Mouse (Mus musculus) intestine, postnatal 0 days (tissue): ENCODE measurements around the gene BC005537. TPM values are rescaled to one million over a fixed set of nuclear protein-coding genes. Genes with fewer than 3 reads are reported as not detected.
A peak's percentile ranks its signal among the peaks of the same experiment; 100 is the strongest.
"Not testable (repeated sequence)": the region's sequence is repeated elsewhere in the genome, so short reads cannot be mapped to it uniquely, and the experiment has no call there.

Experiments used
- ATAC-seq: fragments of 200-750 bp; cut with Nextera tagmentation; 2 replicates; pipeline ENCODE4 v1.8.0; 2017; ENCODE audit warnings: mild to moderate bottlenecking, moderate TSS enrichment, moderate library complexity
- H3K27ac ChIP-seq: fragments of 300-500 bp; sonication (generic); 2 replicates; pipeline ENCODE4 v1.5.1; 2014; ENCODE audit warnings: mild to moderate bottlenecking, low read depth, low read length, moderate library complexity
- H3K27me3 ChIP-seq: fragments of 300-500 bp; sonication (generic); replicated peaks from 2 replicates; pipeline ENCODE4 v1.6.1; 2014; ENCODE audit warnings: low read length, mixed read lengths; ENCODE audit not compliant: control insufficient read depth, insufficient read depth
- H3K36me3 ChIP-seq: fragments of 300-500 bp; sonication (generic); 2 replicates; pipeline ENCODE4 v1.6.1; 2014; ENCODE audit warnings: mild to moderate bottlenecking, moderate library complexity; ENCODE audit not compliant: control insufficient read depth, insufficient read depth
- H3K4me1 ChIP-seq: fragments of 300-500 bp; sonication (generic); replicated peaks from 2 replicates; pipeline ENCODE4 v1.6.1; 2014; ENCODE audit warnings: antibody characterized with exemption, low read length, mixed read lengths; ENCODE audit not compliant: control insufficient read depth, insufficient read depth
- H3K4me2 ChIP-seq: fragments of 300-500 bp; sonication (generic); replicated peaks from 2 replicates; pipeline ENCODE4 v1.6.1; 2014; ENCODE audit warnings: low read depth, mild to moderate bottlenecking, moderate library complexity
- H3K4me3 ChIP-seq: fragments of 300-500 bp; sonication (generic); 2 replicates; pipeline ENCODE4 v1.5.1; 2014; ENCODE audit warnings: low read depth, low read length
- H3K9ac ChIP-seq: fragments of 300-500 bp; sonication (generic); 2 replicates; pipeline ENCODE4 v1.6.1; 2014; ENCODE audit warnings: mild to moderate bottlenecking, low read depth, low read length
- H3K9me3 ChIP-seq: fragments of 300-500 bp; sonication (generic); 2 replicates; pipeline ENCODE4 v1.6.1; 2016; ENCODE audit warnings: mixed run types; ENCODE audit not compliant: control insufficient read depth
- CTCF ChIP-seq: sonication (generic); IDR thresholded peaks from 2 replicates; pipeline ENCODE4 v1.5.1; 2016; ENCODE audit warnings: low read depth, mild to moderate bottlenecking, control low read depth, antibody characterized with exemption, moderate library complexity
- WGBS: fragments of 180-500 bp; shearing (Covaris S2); extraction: QIAGEN DNeasy Blood & Tissue Kit; methylation state at CpG from one replicate; pipeline ENCODE4 v1.1.7; 2014; 5-methylcytosine and 5-hydroxymethylcytosine counted together
- polyA plus RNA-seq: library from polyadenylated mRNA; unstranded; fragments of >200 nt; fragmentation: Nextera tagmentation; extraction: Ambion mirVana; gene quantifications from 2 replicates; pipeline ENCODE4 v1.2.1, GENCODE M21; 2015

BC005537 gene
- polyA plus RNA-seq, 1 experiment from 2014 or later = 15.4 TPM

DNA sequence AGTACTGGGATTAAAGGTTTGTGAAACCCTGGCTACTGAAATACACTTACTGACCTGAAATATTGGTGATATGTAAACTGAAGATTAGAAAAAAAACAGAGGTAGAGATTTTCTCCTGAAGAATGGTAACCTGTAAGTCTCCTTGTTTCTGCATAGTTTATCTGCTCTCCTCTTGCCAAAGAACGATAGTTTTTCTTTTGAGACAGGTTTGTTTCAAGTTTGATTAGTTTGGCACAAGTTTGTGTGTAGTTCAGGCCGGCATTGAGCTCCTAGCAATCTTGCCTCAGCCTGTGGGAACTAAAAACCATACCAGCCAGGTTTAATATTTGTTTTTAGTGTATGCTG is 31.3 kb downstream of the BC005537 start:
- Histone ChIP-seq H3K9me3 (no peaks in the 10 kb centered on the region), H3K27me3 (no peaks in the 10 kb centered on the region), H3K4me3 (peak overlapping the region; percentile 96), H3K4me2 (peak overlapping the region; percentile 89), H3K4me1 (no peaks in the 10 kb centered on the region), H3K9ac (peak overlapping the region; percentile 94; the same call in 1 of the 2 replicates), H3K27ac (0 out of 2 replicates have a peak overlapping the region, but pooled peaks have one; percentile 17), H3K36me3 (peaks cover 7% of the 10 kb centered on the region; the same call in 1 of the 2 replicates)
- no peak for TF ChIP-seq CTCF
- no peak for ATAC-seq
- WGBS = 11% methylated on average over 2 of the region's 2 CpGs

DNA sequence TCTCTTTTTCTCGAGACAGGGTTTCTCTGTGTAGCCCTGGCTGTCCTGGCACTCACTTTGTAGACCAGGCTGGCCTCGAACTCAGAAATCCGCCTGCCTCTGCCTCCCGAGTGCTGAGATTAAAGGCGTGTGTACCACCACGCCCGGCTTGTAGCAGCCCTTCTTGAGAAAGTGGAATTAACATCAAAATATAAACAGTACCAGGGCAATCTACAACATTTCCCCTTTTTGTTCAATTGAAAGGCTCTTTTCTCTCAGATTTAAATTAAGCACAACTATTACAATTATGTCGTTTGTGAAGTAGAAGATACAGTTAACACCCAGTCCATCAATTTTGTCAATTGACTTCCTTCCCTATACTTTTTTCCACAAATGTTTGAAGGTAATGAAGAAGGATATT is 36.3 kb downstream of the BC005537 start:
- not testable (repeated sequence) for ATAC-seq, H3K9me3 ChIP-seq, H3K4me1 ChIP-seq, H3K27me3 ChIP-seq, H3K4me2 ChIP-seq, H3K9ac ChIP-seq, H3K27ac ChIP-seq, H3K4me3 ChIP-seq
- peaks cover 15% of the 10 kb centered on the region; the same call in 1 of the 2 replicates for H3K36me3 ChIP-seq
- WGBS = 91% methylated on average over 8 of the region's 8 CpGs

DNA sequence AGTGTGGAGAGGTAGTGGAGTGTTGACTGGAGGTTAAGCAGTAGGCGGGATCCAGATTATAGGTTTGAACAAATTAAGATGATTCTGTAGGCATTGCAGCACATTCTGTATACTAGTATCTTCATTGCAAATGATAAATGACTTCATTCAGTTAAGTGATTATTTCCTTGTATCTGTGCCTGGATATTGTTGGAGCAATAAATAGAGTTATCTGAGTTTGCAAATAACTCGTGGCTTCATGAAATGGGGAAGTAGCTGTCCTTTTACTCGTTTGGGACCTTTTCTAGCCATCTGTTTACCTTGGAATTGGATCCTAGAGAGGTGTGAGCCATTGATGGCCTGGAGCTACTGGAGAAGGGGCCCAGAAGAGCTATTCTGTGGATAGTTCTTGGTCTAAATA is 38.4 kb downstream of the BC005537 start:
- Histone ChIP-seq H3K9me3 (no peaks in the 10 kb centered on the region), H3K36me3 (peaks cover 15% of the 10 kb centered on the region; the same call in 1 of the 2 replicates), H3K9ac (no peak overlapping the region), H3K27me3 (no peaks in the 10 kb centered on the region), H3K4me2 (no peak overlapping the region), H3K4me3 (no peak overlapping the region), H3K4me1 (peaks cover 2% of the 10 kb centered on the region; the same call in 1 of the 2 replicates), H3K27ac (no peak overlapping the region)
- no peak for TF ChIP-seq CTCF
- ATAC-seq = no peak
- WGBS = 43% methylated on average over 3 of the region's 3 CpGs

DNA sequence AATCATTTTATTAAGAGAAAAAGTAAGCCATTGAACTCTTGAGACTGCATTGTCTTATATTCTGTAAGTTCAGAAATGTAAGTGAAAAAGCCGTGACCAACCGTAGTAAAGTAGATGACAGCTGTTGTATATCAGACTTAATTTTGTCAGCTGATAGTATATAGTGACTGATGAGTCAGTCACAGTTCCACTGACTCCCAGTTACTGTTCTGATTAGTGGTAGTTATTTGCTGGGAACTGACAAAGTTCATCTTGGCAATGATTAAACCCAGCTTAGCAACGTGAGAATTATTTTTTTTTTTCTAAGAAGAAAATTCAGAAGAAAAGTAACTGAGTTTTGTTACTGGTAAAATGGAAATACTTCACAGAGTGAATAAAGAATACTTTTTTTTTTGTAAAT is 40.2 kb downstream of the BC005537 start:
- peak; percentile 74 for ATAC-seq
- Histone ChIP-seq H3K27me3 (no peaks in the 10 kb centered on the region), H3K27ac (no peak overlapping the region), H3K9ac (no peak overlapping the region), H3K4me2 (no peak overlapping the region), H3K9me3 (no peaks in the 10 kb centered on the region), H3K36me3 (peaks cover 11% of the 10 kb centered on the region; the same call in 1 of the 2 replicates), H3K4me3 (no peak overlapping the region), H3K4me1 (peaks cover 4% of the 10 kb centered on the region; the same call in 1 of the 2 replicates)
- TF ChIP-seq CTCF = no peak
- 31% methylated on average over 3 of the region's 3 CpGs for WGBS

DNA sequence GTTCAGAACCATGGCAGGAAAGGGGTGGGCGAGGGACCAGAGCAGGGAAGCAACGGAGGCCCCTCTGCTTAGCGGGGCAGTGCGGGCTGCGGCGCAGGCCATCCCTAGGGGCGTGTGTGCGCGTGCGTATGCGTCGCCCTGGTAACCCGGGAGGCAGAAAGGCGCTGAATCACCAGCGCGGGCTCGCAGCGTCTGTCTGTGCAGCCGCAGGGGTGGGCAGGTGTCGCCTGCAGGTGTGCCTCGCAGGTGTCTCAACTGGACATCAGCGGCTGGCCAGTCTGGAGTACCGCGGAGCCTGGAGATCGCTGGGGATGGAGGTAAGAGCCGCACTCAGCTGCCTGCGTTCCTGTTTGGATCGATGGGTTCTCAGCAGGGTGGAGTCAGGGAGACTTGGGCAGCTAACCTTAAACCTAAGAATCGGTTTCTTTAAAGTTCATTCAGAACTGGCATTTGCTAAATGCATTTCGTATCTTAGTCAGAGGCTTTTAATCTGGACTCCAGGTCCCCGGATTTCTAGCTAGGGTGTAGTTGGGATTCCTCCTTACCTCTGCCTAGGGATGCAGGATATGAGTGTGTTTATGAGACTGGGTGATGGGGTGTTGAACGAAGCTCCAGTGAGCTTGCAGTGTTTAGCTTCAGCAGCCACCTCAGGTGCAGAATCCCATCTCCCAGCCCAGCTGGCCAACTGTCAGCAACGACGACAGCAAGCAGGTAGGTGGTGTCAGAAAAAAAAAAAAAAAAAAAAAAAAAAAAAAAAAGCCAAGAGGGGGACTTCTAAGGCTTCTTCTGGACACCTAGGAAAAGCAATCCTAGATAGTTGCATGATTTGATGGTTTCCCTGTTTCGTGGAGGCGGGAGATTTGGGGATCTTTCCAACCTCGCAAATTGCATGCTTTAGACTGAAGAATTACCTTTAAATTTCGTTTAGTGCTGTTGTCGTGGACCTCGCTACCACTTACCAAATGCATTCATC is 43.8 kb downstream of the BC005537 start, which contains the start of gene D130043K22Rik:
D130043K22Rik (plus strand) TSS at position 153 of the 973 bp plus-strand sequence.
- WGBS = 18% methylated on average over 40 of the region's 40 CpGs
- H3K9ac ChIP-seq = 0 out of 2 replicates have a peak within 1 kb of the TSS, but pooled peaks have one; percentile 22
- H3K9me3 ChIP-seq = no peaks in the 10 kb centered on the region

DNA sequence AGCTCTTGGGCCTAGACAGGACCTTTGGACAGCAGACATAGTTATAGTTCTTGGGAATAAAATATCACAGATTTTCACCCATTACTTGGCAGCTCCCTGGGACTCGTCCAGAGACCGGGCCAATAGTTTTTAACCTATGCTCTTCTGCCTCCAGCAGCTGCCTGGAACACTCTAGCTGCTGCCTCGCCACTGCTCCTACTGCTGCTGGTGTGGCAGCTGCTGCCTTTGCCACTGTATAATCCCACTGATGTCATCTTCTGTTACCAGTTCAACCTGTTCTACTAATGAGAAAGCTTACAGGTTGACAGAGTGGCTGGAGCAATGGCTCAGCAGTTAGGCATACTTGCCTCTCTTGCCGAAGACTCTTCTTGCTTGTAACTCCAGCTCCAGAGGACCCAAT is 47.9 kb downstream of the BC005537 start:
- no peak overlapping the region for H3K4me3 ChIP-seq
- no peaks in the 10 kb centered on the region for H3K27me3 ChIP-seq
- ATAC-seq = peak; percentile 55
- no peak overlapping the region for H3K9ac ChIP-seq
- no peak overlapping the region for H3K4me2 ChIP-seq
- H3K4me1 ChIP-seq = peaks cover 8% of the 10 kb centered on the region; the same call in 1 of the 2 replicates
- no peak for TF ChIP-seq CTCF
- H3K27ac ChIP-seq = no peak overlapping the region; the same call in 1 of the 2 replicates
- H3K9me3 ChIP-seq = no peaks in the 10 kb centered on the region
- no peaks in the 10 kb centered on the region for H3K36me3 ChIP-seq
- WGBS = 42% methylated on average over 4 of the region's 4 CpGs

More for the DNA sequence above, 43.8 kb downstream of the BC005537 start, which contains the start of gene D130043K22Rik:
- Histone ChIP-seq H3K4me3 (peak within 1 kb of the TSS; percentile 35), H3K4me1 (peaks cover 4% of the 10 kb centered on the region; the same call in 1 of the 2 replicates), H3K27ac (no peak within 1 kb of the TSS), H3K4me2 (peak within 1 kb of the TSS; percentile 75), H3K27me3 (no peaks in the 10 kb centered on the region), H3K36me3 (no peaks in the 10 kb centered on the region)
- TF ChIP-seq CTCF = 0 out of 2 replicates have a peak, but pooled peaks have one; percentile 3
- peak; percentile 63 for ATAC-seq
